Mouse (Mus musculus) liver, embryonic 11.5 days (tissue): ENCODE data around the gene Syt1. TPM values are rescaled to one million over a fixed set of nuclear protein-coding genes. Genes with fewer than 3 reads are reported as not detected.

ENCODE experiments used
- ATAC-seq: fragments of 200-750 bp; cut with Nextera tagmentation; replicated peaks from 2 replicates; pipeline ENCODE4 v1.8.0; 2017; ENCODE audit warnings: moderate number of reproducible peaks, mild to moderate bottlenecking, moderate TSS enrichment, moderate library complexity; ENCODE audit not compliant: low FRiP score
- DNase-seq: peaks from one replicate; pipeline ENCODE4 v3.0.0-alpha.2; 2017; ENCODE audit warnings: low spot score
- H3K27ac ChIP-seq: fragments of 300-500 bp; sonication (generic); 2 replicates; pipeline ENCODE4 v1.5.1; 2014; ENCODE audit warnings: mild to moderate bottlenecking, low read depth, low read length, control low read depth
- H3K27me3 ChIP-seq: fragments of 300-500 bp; sonication (generic); replicated peaks from 2 replicates; pipeline ENCODE4 v1.6.1; 2014; ENCODE audit warnings: low read length, mixed read lengths; ENCODE audit not compliant: control insufficient read depth, insufficient read depth
- H3K36me3 ChIP-seq: fragments of 300-500 bp; sonication (generic); 2 replicates; pipeline ENCODE4 v1.6.1; 2014; ENCODE audit warnings: mild to moderate bottlenecking, low read length, moderate library complexity, mixed read lengths; ENCODE audit not compliant: control insufficient read depth, insufficient read depth
- H3K4me1 ChIP-seq: fragments of 300-500 bp; sonication (generic); replicated peaks from 2 replicates; pipeline ENCODE4 v1.6.1; 2014; ENCODE audit warnings: low read length, mixed read lengths; ENCODE audit not compliant: control insufficient read depth, insufficient read depth
- H3K4me2 ChIP-seq: fragments of 300-500 bp; sonication (generic); 2 replicates; pipeline ENCODE4 v1.6.1; 2014; ENCODE audit warnings: mild to moderate bottlenecking, control low read depth, moderate library complexity
- H3K4me3 ChIP-seq: fragments of 300-500 bp; sonication (generic); 2 replicates; pipeline ENCODE4 v1.5.1; 2014; ENCODE audit warnings: low read depth, low read length, control low read depth
- H3K9ac ChIP-seq: fragments of 300-500 bp; sonication (generic); 2 replicates; pipeline ENCODE4 v1.6.1; 2014; ENCODE audit warnings: low read depth, low read length, control low read depth
- H3K9me3 ChIP-seq: fragments of 300-500 bp; sonication (generic); 2 replicates; pipeline ENCODE4 v1.6.1; 2016; ENCODE audit warnings: low read length, inconsistent platforms, mixed read lengths; ENCODE audit not compliant: control insufficient read depth
- WGBS: fragments of 180-500 bp; shearing (Covaris S2); extraction: QIAGEN DNeasy Blood & Tissue Kit; methylation state at CpG from one replicate; pipeline ENCODE4 v1.1.7; 2014; 5-methylcytosine and 5-hydroxymethylcytosine counted together
- polyA plus RNA-seq: library from polyadenylated mRNA; unstranded; fragments of >200 nt; fragmentation: Nextera tagmentation; extraction: Ambion mirVana; gene quantifications from 2 replicates; pipeline ENCODE4 v1.2.1, GENCODE M21; 2014

Syt1 gene
- polyA plus RNA-seq, 1 experiment from 2014 or later: 1.5 TPM

DNA sequence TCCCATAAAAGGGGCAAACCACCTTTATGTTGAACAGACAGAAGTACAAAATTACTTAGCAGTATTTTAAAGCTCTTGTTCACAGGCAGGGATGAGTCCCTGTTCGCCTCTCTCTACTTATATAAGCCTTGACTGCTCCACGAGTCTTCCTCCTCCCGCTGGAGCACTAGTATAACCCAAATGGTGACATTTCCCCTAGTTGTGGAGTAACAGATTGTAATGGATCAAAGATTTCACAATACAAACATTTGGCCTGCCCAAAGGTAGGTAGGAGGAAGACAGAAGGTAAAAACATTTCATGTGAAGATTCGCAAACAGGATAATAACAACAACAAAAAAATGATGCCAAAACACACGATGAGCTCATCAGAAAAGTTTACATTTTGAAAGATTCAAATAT is 391.6 kb downstream of the Syt1 start:
- 85% methylated on average over 5 of the region's 5 CpGs for WGBS
- H3K27ac ChIP-seq: no peak overlapping the region
- H3K4me1 ChIP-seq: no peaks in the 10 kb centered on the region
- DNase-seq (no peak), ATAC-seq (no peak)
- no peaks in the 10 kb centered on the region for H3K27me3 ChIP-seq
- H3K9me3 ChIP-seq: no peaks in the 10 kb centered on the region
- no peak overlapping the region for H3K4me3 ChIP-seq
- H3K36me3 ChIP-seq: no peaks in the 10 kb centered on the region
- no peak overlapping the region for H3K9ac ChIP-seq
- no peak overlapping the region for H3K4me2 ChIP-seq

DNA sequence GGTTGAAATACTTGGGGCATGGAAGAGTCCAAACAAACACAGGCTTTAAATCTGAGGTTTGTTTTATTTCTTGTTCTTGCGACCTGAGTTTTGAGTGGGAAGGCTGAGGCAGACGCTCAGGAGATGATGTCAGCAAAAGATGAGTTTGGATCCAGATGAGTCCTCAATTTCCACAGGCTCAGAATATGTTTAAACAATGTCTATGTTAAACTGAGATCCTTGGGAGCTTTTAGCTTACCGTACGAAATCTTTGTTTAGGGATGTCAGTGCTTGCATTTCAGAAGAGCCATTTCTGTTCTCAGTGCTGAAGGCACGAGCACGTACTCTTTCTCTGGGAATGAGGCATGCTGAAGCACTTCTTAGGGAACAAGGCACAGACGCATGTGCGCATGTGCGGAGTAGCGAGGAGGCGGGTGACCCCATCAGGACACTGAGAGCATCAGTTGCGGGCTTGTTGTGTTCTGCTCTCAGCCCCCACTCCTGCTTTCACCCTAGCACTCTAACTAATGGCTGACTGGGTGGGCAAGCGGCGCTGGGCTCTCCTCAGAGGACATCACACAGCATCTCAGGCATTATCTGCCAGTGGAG is 400.6 kb downstream of the Syt1 start:
- no peak overlapping the region for H3K9ac ChIP-seq
- H3K4me3 ChIP-seq: no peak overlapping the region
- H3K9me3 ChIP-seq: no peaks in the 10 kb centered on the region
- H3K4me1 ChIP-seq: no peaks in the 10 kb centered on the region
- no peak overlapping the region for H3K4me2 ChIP-seq
- H3K27me3 ChIP-seq: no peaks in the 10 kb centered on the region
- 72% methylated on average over 14 of the region's 14 CpGs for WGBS
- no peaks in the 10 kb centered on the region for H3K36me3 ChIP-seq
- H3K27ac ChIP-seq: no peak overlapping the region
- ATAC-seq: no peak
- no peak for DNase-seq

DNA sequence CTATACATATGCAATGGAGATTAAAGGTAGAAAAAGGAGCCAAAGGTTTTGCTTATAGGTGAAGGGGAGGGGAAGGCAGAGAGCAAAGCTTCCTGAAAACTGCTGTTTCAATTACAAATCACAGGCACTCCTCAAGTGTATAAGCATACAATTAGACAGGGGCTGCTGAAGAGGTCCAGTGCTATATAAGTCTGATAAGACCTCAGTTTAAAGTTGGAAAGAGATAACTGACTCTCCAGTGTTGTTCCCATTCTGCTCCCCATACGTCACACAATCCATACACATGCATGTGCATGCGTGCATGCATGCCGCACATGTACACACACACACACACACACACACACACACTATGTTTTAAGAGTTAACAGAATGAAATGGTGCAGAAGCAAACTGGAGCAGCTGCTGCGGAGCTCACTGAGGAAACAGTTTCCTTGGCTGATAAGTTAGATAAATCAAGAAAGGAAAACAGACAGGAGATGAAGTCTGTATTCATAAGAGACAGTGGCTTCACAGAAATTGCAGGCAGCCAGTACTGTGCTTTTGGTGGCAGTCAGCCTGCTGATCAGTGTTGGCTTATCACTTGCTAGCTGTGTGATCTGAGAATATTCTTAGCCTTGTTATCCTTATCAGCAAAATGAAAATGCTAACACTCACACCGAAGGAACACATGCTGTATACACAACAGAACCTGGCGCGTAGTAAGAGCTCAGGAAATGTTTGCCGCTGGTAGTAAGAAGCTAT is 408.9 kb downstream of the Syt1 start:
- no peak overlapping the region for H3K4me3 ChIP-seq
- ATAC-seq: peak; percentile 56; the same call in 1 of the 2 replicates

DNA sequence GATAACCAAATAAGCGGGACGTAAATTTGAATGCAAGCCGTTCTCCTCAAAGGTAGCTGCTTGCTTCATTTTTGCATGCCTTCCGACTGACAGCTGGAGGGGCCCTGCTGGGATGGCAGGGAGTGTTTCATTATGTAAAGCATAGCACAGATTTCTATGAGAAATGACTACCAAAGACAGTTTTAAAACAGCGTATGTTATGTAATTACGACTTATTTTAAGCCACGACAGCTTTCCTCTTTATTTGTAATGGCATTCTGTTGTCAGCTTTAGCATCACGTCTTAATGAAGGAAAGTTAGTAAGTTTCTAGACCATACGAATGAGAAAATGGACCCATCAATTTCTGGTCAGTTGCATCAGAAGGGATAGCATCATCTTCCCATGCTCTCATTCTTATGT is 410.1 kb downstream of the Syt1 start:
- DNase-seq (no peak), ATAC-seq (no peak)
- H3K27ac ChIP-seq: no peak overlapping the region
- H3K4me2 ChIP-seq: no peak overlapping the region
- 85% methylated on average over 9 of the region's 9 CpGs for WGBS
- H3K9me3 ChIP-seq: peaks cover 6% of the 10 kb centered on the region
- peaks cover 13% of the 10 kb centered on the region for H3K4me1 ChIP-seq
- no peak overlapping the region for H3K4me3 ChIP-seq
- no peak overlapping the region for H3K9ac ChIP-seq
- no peaks in the 10 kb centered on the region for H3K36me3 ChIP-seq
- no peaks in the 10 kb centered on the region for H3K27me3 ChIP-seq

More for the DNA sequence above, 408.9 kb downstream of the Syt1 start:
- H3K4me2 ChIP-seq: no peak overlapping the region
- H3K27ac ChIP-seq: no peak overlapping the region
- no peak overlapping the region for H3K9ac ChIP-seq
- WGBS: 55% methylated on average over 8 of the region's 8 CpGs
- peaks cover 4% of the 10 kb centered on the region; the same call in 1 of the 2 replicates for H3K4me1 ChIP-seq
- H3K27me3 ChIP-seq: no peaks in the 10 kb centered on the region
- peaks cover 6% of the 10 kb centered on the region for H3K9me3 ChIP-seq
- no peaks in the 10 kb centered on the region for H3K36me3 ChIP-seq
- DNase-seq: no peak

DNA sequence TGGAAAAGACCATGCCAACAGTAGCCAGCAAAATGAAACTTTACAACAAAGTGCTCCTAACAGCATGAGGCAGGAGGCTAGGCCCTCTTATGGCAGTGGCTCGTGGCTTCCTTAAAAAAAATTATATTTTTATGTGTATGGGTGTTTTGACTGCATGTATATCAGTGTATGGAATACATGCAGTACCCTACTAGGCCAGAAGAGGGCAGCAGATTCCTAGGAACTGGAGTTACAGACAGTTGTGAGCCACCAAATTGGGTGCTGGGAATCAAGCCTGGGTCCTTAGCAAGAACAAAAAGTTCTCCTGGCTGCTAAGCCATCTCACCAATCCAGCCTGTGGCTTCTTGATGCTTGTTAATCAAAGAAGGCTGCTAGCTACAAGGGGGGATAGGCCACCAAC is 413.4 kb downstream of the Syt1 start:
- ATAC-seq: no peak
- Histone ChIP-seq H3K27ac (no peak overlapping the region), H3K9me3 (peaks cover 6% of the 10 kb centered on the region), H3K4me2 (no peak overlapping the region), H3K36me3 (no peaks in the 10 kb centered on the region), H3K4me1 (peaks cover 16% of the 10 kb centered on the region), H3K4me3 (no peak overlapping the region), H3K27me3 (no peaks in the 10 kb centered on the region), H3K9ac (no peak overlapping the region)
- WGBS: 89% methylated on average over 1 of the region's 1 CpGs
- no peak for DNase-seq

DNA sequence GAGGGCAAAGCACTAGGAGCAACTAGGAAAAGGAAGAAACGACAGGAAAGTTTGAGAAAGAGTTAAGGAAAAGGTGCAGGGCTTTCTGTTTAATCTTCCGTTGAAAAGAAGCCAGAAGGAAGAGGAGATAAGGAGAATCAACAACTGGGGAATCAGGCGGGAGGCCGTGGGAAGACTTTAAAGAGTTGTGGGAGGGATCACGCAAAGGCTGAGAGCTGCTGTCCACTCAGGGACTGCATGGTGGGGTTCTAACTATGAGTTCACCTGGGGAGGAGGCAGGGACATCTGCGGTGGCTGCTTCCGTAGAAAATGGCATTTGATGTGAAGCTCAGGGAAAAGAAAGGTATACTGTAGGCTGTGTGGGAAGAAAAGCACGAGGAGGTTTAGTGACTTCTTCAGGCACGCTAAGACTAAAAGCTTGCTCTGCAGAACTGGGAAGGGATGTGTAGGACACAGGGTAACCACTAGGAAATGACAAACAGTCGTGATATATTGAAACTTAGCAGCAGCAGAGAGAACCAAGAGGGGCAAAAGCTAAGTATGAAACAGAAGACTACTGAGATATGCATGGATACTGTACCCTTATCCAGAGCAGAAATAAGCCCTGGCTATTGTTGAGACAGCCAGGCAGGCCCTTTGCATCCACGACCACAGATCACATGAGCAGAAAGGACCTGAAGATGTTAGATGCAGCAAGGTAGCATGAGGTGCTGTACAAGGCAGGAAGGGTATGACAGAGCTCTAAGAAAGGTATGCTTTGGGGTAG is 414.4 kb downstream of the Syt1 start:
- 17% methylated on average over 11 of the region's 11 CpGs for whole genome bisulfite sequencing
- Histone ChIP-seq H3K4me1 (peaks cover 12% of the 10 kb centered on the region), H3K9ac (0 out of 2 replicates have a peak overlapping the region, but pooled peaks have one; percentile 35), H3K4me3 (no peak overlapping the region), H3K27ac (no peak overlapping the region; the same call in 1 of the 2 replicates), H3K4me2 (peak overlapping the region; percentile 40), H3K36me3 (no peaks in the 10 kb centered on the region), H3K27me3 (no peaks in the 10 kb centered on the region), H3K9me3 (peaks cover 6% of the 10 kb centered on the region)
- DNase-seq (no peak), ATAC-seq (peak; percentile 79)

DNA sequence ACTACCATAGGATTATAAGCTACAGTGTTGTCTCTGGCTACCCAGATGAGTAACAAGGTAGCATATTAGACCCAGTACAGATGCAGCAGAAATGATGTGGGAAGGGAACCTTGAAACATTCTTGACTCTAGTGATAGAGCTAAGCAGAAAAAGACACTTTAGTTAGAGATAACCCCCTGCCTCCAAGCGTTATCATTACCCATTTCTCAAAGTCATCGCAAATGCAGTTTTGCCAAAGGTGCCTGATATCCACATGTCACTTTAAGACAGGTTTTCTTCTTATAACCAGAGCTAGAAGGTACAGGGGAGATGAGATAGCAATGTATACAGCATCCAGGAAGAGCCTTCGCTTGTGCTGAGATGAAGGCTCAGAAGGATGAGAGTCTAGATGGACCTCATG is 421.4 kb downstream of the Syt1 start:
- Histone ChIP-seq H3K9ac (no peak overlapping the region), H3K27ac (no peak overlapping the region), H3K4me3 (no peak overlapping the region), H3K36me3 (no peaks in the 10 kb centered on the region), H3K9me3 (no peaks in the 10 kb centered on the region), H3K4me2 (no peak overlapping the region), H3K4me1 (no peaks in the 10 kb centered on the region), H3K27me3 (no peaks in the 10 kb centered on the region)
- 51% methylated on average over 3 of the region's 3 CpGs for WGBS
- DNase-seq (no peak), ATAC-seq (peak; percentile 83)

DNA sequence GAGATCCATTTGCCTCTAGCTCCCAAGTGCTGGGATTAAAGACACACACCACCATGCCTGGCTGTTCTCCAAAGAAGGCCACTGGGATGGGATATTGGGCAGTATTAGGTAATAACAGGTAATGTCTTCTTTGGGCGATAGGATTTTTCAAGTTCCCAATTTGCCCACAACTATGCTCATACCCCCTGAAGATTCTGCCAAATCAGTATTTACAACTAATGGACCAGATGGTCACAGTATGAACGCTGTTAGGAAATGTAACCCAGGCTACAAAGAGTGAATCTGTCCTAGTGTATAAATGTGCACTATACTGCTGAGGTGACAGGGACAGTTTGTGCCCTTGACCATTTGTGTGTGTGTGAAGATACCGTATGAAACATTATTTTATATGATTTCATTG is 421.9 kb downstream of the Syt1 start:
- Histone ChIP-seq H3K27ac (no peak overlapping the region), H3K9ac (no peak overlapping the region), H3K4me1 (no peaks in the 10 kb centered on the region), H3K36me3 (no peaks in the 10 kb centered on the region), H3K4me3 (no peak overlapping the region), H3K9me3 (no peaks in the 10 kb centered on the region), H3K4me2 (no peak overlapping the region), H3K27me3 (no peaks in the 10 kb centered on the region)
- 86% methylated on average over 3 of the region's 3 CpGs for WGBS
- ATAC-seq (no peak), DNase-seq (no peak)
